Mouse (Mus musculus) cerebellum, adult 2 months (tissue): ENCODE measurements around the gene Lmod2.

Experiments
- CTCF ChIP-seq: fragments of 200-500 bp; IDR thresholded peaks from 2 replicates; pipeline ENCODE4 v1.5.1; 2011; ENCODE audit warnings: low read depth, mild to moderate bottlenecking, control low read depth, low read length, moderate library complexity, borderline replicate concordance; ENCODE audit not compliant: insufficient read depth
- POLR2A ChIP-seq: fragments of 200-500 bp; IDR thresholded peaks from 2 replicates; pipeline ENCODE4 v1.6.1; 2011; ENCODE audit warnings: low read length, control low read depth, borderline replicate concordance; ENCODE audit not compliant: insufficient read depth

DNA sequence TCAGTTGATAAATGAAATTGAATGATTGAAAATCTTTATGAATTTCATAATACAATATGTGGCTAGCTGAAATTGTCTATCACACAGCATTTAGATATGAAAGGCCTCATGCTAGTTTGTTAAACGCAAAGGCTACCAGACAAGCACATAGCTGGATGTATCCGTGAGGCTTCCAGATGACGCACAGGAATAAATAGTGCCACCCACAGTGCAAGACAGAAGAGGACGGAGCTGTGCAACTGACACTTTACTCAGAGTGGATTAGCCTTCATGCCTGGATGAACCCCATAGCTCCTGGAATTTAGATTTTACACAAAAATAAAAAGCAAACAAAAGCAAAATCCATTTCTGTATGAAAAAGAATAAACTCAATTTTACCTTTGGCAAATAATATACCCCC is 16.4 kb downstream of the Lmod2 start:
- TF ChIP-seq POLR2A (no peak), CTCF (no peak)
